Mouse (Mus musculus) C2C12 (cell line): ENCODE measurements at regions not wholly inside any gene's neighbourhood (a gene's known extent, or its start where the extent isn't known, plus 50 kb on each side); places are given as distances from the start of the nearest gene placed in this dataset.

ENCODE experiments used
- CEBPB ChIP-seq: IDR thresholded peaks from one replicate; pipeline ENCODE4 v1.6.1; 2011; ENCODE audit warnings: low read depth, mild to moderate bottlenecking, control low read depth, moderate library complexity
- CTCF ChIP-seq: IDR thresholded peaks from one replicate; pipeline ENCODE4 v1.5.1; 2011; ENCODE audit not compliant: control insufficient read depth, insufficient read depth, insufficient read length
- FOSL1 ChIP-seq: IDR thresholded peaks from one replicate; pipeline ENCODE4 v1.8.0; 2011; ENCODE audit warnings: mild to moderate bottlenecking, low read length; ENCODE audit not compliant: poor library complexity, insufficient read depth, severe bottlenecking
- MAX ChIP-seq: IDR thresholded peaks from one replicate; pipeline ENCODE4 v1.6.1; 2011; ENCODE audit warnings: mild to moderate bottlenecking, control low read depth
- MYOD1 ChIP-seq: IDR thresholded peaks from one replicate; pipeline ENCODE4 v1.6.1; 2011; ENCODE audit warnings: low read depth; ENCODE audit not compliant: control insufficient read depth, insufficient read length
- MYOG ChIP-seq: IDR thresholded peaks from one replicate; pipeline ENCODE4 v1.6.1; 2011; ENCODE audit not compliant: control insufficient read depth, insufficient read length; ENCODE audit errors: extremely low read depth
- USF1 ChIP-seq: IDR thresholded peaks from one replicate; pipeline ENCODE4 v1.6.1; 2011; ENCODE audit warnings: low read depth, mild to moderate bottlenecking, control low read depth, moderate library complexity

DNA sequence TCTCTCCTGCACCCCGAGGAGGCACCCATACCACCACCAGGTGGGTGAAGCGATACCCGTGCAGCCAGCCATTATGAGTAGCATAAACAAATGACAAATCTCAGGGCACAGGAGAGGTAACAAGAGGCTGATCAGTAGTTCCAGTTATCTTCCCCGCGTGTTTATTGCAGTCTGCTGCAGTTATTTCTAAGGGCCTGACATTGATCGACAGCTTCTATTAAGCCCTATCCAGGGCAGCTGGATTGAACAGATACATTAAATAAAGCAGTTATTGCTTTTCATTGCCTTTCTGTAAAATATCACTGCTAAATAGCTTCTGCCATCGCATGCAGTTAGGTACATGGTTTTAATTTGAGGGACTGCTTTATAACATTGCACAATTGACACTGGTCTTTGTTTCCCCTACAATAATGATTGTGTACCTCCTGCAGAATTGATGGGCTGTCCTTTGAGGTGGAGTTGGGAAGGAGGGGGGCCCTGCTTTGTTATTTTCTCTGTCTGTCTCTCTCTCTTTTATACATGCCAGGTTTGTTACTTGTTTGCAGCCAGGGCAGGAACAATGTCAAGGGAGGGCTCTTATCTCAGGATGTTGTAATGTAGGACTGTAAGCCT is 245.0 kb downstream of the Gpat3 start:
- TF ChIP-seq CTCF, result no peak
- no peak for TF ChIP-seq MYOG
- TF ChIP-seq USF1, result no peak
- TF ChIP-seq MYOD1, result no peak
- TF ChIP-seq FOSL1, result no peak
- no peak for TF ChIP-seq CEBPB
- TF ChIP-seq MAX, result no peak
